Mouse (Mus musculus): Measurements from ENCODE around the gene Adam6b.
A peak's percentile ranks its signal among the peaks of the same experiment; 100 is the strongest.

GRCm38 (mm10) chr12:113484971-113485485 is 4.3 kb upstream of the Adam6b start:
- TF ChIP-seq CTCF (conservative IDR thresholded peaks at IDR 0.05; ENCODE audit: low read length) (peak; percentile 17; the same call in 1 of the 2 replicates), POU5F1 (IDR thresholded peaks at IDR 0.05; ENCODE audit: borderline replicate concordance, low read length) (no peak)

Data from E14TG2a.4 (cell line).